16 mouse cellular contexts compared by ENCODE assay signal in genomic region chr11:11954606-11955005, GRCm38 (mm10). TPM values are rescaled to one million over a fixed set of nuclear protein-coding genes. Genes with fewer than 3 reads are reported as not detected.
A peak's percentile ranks its signal among the peaks of the same experiment; 100 is the strongest.
DNase-seq lines count a peak whose midpoint lies in the region; ATAC-seq and TF ChIP-seq lines count a peak whose summit lies in the region.
"Had no signal": no experiment of that assay in that cellular context is flagged by ENCODE, and none has a peak within 500 bp of the region (broad histone marks: within the 10 kb centered on the region; RNA-seq: fewer than 3 reads in every experiment).

No protein-coding gene starts in this region.

- ATAC-seq in heart, embryonic 12.5 days (ENCODE audit: insufficient number of reproducible peaks, low FRiP score): no peak
- no peak for ATAC-seq in lung, embryonic 16.5 days (ENCODE audit: low read depth)
- ATAC-seq in stomach, postnatal 0 days (ENCODE audit: low FRiP score, low TSS enrichment): no peak
- ATAC-seq: forebrain, embryonic 14.5 days had no signal

- peaks cover 74% of the 10 kb centered on the region for H3K4me1 ChIP-seq in heart, embryonic 12.5 days (replicated peaks)
- H3K4me1 ChIP-seq in lung, embryonic 16.5 days (replicated peaks; ENCODE audit: control insufficient read depth, insufficient read depth, low read length): peaks cover 49% of the 10 kb centered on the region
- peaks cover 26% of the 10 kb centered on the region for H3K4me1 ChIP-seq in limb, embryonic 10.5 days
- H3K4me1 ChIP-seq in stomach, postnatal 0 days (replicated peaks; ENCODE audit: control insufficient read depth, insufficient read depth): no peaks in the 10 kb centered on the region; the same call in 1 of the 2 replicates

- H3K9me3 ChIP-seq in heart, embryonic 12.5 days (replicated peaks): no peaks in the 10 kb centered on the region
- H3K9me3 ChIP-seq in lung, embryonic 16.5 days (ENCODE audit: control insufficient read depth, low read length): no peaks in the 10 kb centered on the region
- H3K9me3 ChIP-seq in limb, embryonic 10.5 days (replicated peaks): no peaks in the 10 kb centered on the region
- H3K9me3 ChIP-seq in stomach, postnatal 0 days (ENCODE audit: control insufficient read depth, low read length): no peaks in the 10 kb centered on the region
- H3K9me3 ChIP-seq: hindbrain, embryonic 13.5 days; neural tube, embryonic 13.5 days had no signal

- H3K27me3 ChIP-seq in heart, embryonic 12.5 days (replicated peaks): no peaks in the 10 kb centered on the region
- H3K27me3 ChIP-seq in lung, embryonic 16.5 days (ENCODE audit: control insufficient read depth, insufficient read depth, low read depth, low read length): no peaks in the 10 kb centered on the region
- no peaks in the 10 kb centered on the region for H3K27me3 ChIP-seq in limb, embryonic 10.5 days (ENCODE audit: low read depth, poor library complexity, severe bottlenecking)
- H3K27me3 ChIP-seq in stomach, postnatal 0 days (ENCODE audit: control insufficient read depth, insufficient read depth, low read length): no peaks in the 10 kb centered on the region
- H3K27me3 ChIP-seq: hindbrain, embryonic 13.5 days; neural tube, embryonic 13.5 days had no signal

- H3K4me2 ChIP-seq in heart, embryonic 12.5 days: no peak overlapping the region
- H3K4me2 ChIP-seq in lung, embryonic 16.5 days (ENCODE audit: low read depth, low read length): no peak overlapping the region
- no peak overlapping the region for H3K4me2 ChIP-seq in stomach, postnatal 0 days (replicated peaks; ENCODE audit: low read depth)
- H3K4me2 ChIP-seq: hindbrain, embryonic 13.5 days; neural tube, embryonic 13.5 days had no signal

- WGBS in heart, embryonic 12.5 days: 89% methylated on average over 6 of the region's 6 CpGs
- WGBS in lung, embryonic 16.5 days: 78% methylated on average over 6 of the region's 6 CpGs
- WGBS in limb, embryonic 10.5 days: 95% methylated on average over 6 of the region's 6 CpGs
- 84% methylated on average over 6 of the region's 6 CpGs for WGBS in stomach, postnatal 0 days

- peak overlapping the region; percentile 94 for H3K27ac ChIP-seq in heart, embryonic 12.5 days (ENCODE audit: poor library complexity, severe bottlenecking)
- H3K27ac ChIP-seq in lung, embryonic 16.5 days (ENCODE audit: low read length): peak overlapping the region; percentile 95
- peak overlapping the region; percentile 62; the same call in 1 of the 2 replicates for H3K27ac ChIP-seq in limb, embryonic 10.5 days
- peak overlapping the region; percentile 35 for H3K27ac ChIP-seq in stomach, postnatal 0 days (replicated peaks)
- H3K27ac ChIP-seq: hindbrain, embryonic 13.5 days; neural tube, embryonic 13.5 days had no signal

- no peak overlapping the region for H3K9ac ChIP-seq in heart, embryonic 12.5 days
- H3K9ac ChIP-seq in lung, embryonic 16.5 days (ENCODE audit: low read length): peak overlapping the region; percentile 38; the same call in 1 of the 2 replicates
- H3K9ac ChIP-seq in stomach, postnatal 0 days (ENCODE audit: low read length): no peak overlapping the region
- H3K9ac ChIP-seq: hindbrain, embryonic 13.5 days; neural tube, embryonic 13.5 days had no signal

- intact Hi-C loops in left cerebral cortex, postnatal 4 days (cut with DNase I): no loop called here

- TF ChIP-seq EP300 in stomach, postnatal 0 days (optimal IDR thresholded peaks at IDR 0.05): no peak

- DNase-seq in heart, adult 8-10 months (ENCODE audit: low spot score): no peak
- no peak for DNase-seq in lung, postnatal 36 days
- peak; percentile 27 for DNase-seq in limb, embryonic 10.5 days (ENCODE audit: low spot score)
- DNase-seq in stomach, postnatal 0 days (ENCODE audit: low spot score): no peak
- DNase-seq in right cerebral cortex, postnatal 25 days: no peak
- DNase-seq in left cerebral cortex, postnatal 4 days: no peak
- DNase-seq: cerebellum, adult 11 months; kidney, adult 8-10 months; kidney, postnatal 36 days; lung, adult 18-20 months; right cerebral cortex, postnatal 4 days had no signal

- no peak overlapping the region for H3K4me3 ChIP-seq in heart, embryonic 12.5 days
- H3K4me3 ChIP-seq in lung, embryonic 16.5 days (ENCODE audit: low read length): no peak overlapping the region
- H3K4me3 ChIP-seq in limb, embryonic 10.5 days: no peak overlapping the region
- no peak overlapping the region for H3K4me3 ChIP-seq in stomach, postnatal 0 days (ENCODE audit: low read depth, low read length)
- H3K4me3 ChIP-seq: hindbrain, embryonic 13.5 days; neural tube, embryonic 13.5 days had no signal

- no peak for TF ChIP-seq CTCF in stomach, postnatal 0 days (IDR thresholded peaks at IDR 0.05; ENCODE audit: low read depth)

- H3K36me3 ChIP-seq in heart, embryonic 12.5 days: peaks cover 48% of the 10 kb centered on the region
- no peaks in the 10 kb centered on the region for H3K36me3 ChIP-seq in lung, embryonic 16.5 days (ENCODE audit: control insufficient read depth, insufficient read depth, low read length)
- peaks cover 85% of the 10 kb centered on the region for H3K36me3 ChIP-seq in limb, embryonic 10.5 days
- H3K36me3 ChIP-seq in stomach, postnatal 0 days (ENCODE audit: control insufficient read depth, insufficient read depth, low read length): no peaks in the 10 kb centered on the region

RNA-seq across cellular contexts. Expression of gene Ddc, which starts 56.7 kb away (rescaled TPM):
- polyA plus RNA-seq in heart, embryonic 12.5 days (2016; fragmentation: Nextera tagmentation; extraction: Ambion mirVana): 51.8 and 55.2 TPM in 2 replicates
- 1 to 10 TPM in 2 of 4 experiments, under 1 TPM in 2; 0.66 to 1.2 (median 0.93) TPM for total RNA-seq in heart, adult 8-10 months (2022)
- polyA plus RNA-seq in lung, embryonic 16.5 days (2015; fragmentation: Nextera tagmentation; extraction: Ambion mirVana): 15.9 and 17.7 TPM in 2 replicates
- polyA plus RNA-seq in limb, embryonic 10.5 days (2016; fragmentation: Nextera tagmentation; extraction: Ambion mirVana): 5.5 and 6.2 TPM in 2 replicates
- polyA plus RNA-seq in stomach, postnatal 0 days (2015; fragmentation: Nextera tagmentation; extraction: Ambion mirVana): 24.0 and 24.1 TPM in 2 replicates
- total RNA-seq in left cerebral cortex, postnatal 4 days (2021): 1 to 10 TPM; 2.6 to 3.7 TPM

Comparison
In these comparisons a context has a peak if more than half of its experiments do, and no peak if none do; other contexts are left out.
1. H3K27ac ChIP-seq: peak in every context shown above with its lines; median percentile 95 in lung, embryonic 16.5 days; 94 in heart, embryonic 12.5 days; 62 in limb, embryonic 10.5 days; 35 in stomach, postnatal 0 days.